24 mouse cellular contexts compared by ENCODE assay signal in the genomic region with DNA sequence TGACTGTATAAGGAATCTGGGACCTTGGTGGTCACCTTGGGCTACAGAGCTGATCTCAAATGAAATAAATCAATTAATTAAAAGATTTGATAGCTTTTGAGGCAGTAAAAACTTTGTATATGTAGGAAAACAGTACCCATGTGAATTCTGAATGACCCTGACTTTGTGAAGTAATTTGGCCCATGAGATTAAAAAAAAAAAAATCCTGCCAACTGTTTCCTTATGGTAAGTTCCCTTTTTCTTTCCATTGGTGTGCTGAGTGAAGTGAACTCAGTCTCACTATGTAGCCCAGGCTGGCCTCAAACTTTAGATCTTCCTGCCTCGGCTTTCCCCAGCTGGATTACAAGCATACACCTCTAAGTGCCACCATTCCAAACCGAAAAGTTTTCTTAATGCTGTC. TPM values are rescaled to one million over a fixed set of nuclear protein-coding genes. Genes with fewer than 3 reads are reported as not detected.
DNase-seq lines count a peak whose midpoint lies in the region; ATAC-seq and TF ChIP-seq lines count a peak whose summit lies in the region.
"Had no signal": no experiment of that assay in that cellular context is flagged by ENCODE, and none has a peak within 500 bp of the region (broad histone marks: within the 10 kb centered on the region; RNA-seq: fewer than 3 reads in every experiment).

No protein-coding gene starts in this region.

- no peak for TF ChIP-seq POLR2A in MEL (IDR thresholded peaks at IDR 0.05; ENCODE audit: control insufficient read depth in 1 of 2, insufficient read depth in 1 of 2, low read depth in 1 of 2, low read length in 2 of 2, poor library complexity in 1 of 2)

- ATAC-seq in liver, embryonic 12.5 days, result no peak
- no peak for ATAC-seq in liver, postnatal 0 days
- no peak for ATAC-seq in intestine, postnatal 0 days
- ATAC-seq: activated CD4-positive, CD25-positive, alpha-beta regulatory T cell, adult 4 months; CD4-positive, CD25-positive, alpha-beta regulatory T cell, adult 4 months; Patski had no signal

- intact Hi-C loops in heart, postnatal 14 days (cut with DNase I), result no loop called here

- H3K4me2 ChIP-seq in liver, embryonic 12.5 days, result no peak overlapping the region
- H3K4me2 ChIP-seq in liver, postnatal 0 days (ENCODE audit: low read depth, low read length), result no peak overlapping the region
- no peak overlapping the region for H3K4me2 ChIP-seq in intestine, postnatal 0 days (replicated peaks; ENCODE audit: low read depth)

- no peak for TF ChIP-seq RAD21 in MEL (IDR thresholded peaks at IDR 0.05; ENCODE audit: low read depth, low read length)

- no peaks in the 10 kb centered on the region for H3K27me3 ChIP-seq in liver, embryonic 12.5 days (replicated peaks)
- no peaks in the 10 kb centered on the region for H3K27me3 ChIP-seq in liver, postnatal 0 days (ENCODE audit: insufficient read depth, low read length)
- H3K27me3 ChIP-seq in MEL (ENCODE audit: control insufficient read depth in 1 of 2, insufficient read depth in 2 of 2, low read length in 2 of 2), result no peaks in the 10 kb centered on the region
- H3K27me3 ChIP-seq in intestine, postnatal 0 days (replicated peaks; ENCODE audit: control insufficient read depth, insufficient read depth, low read length), result no peaks in the 10 kb centered on the region
- H3K27me3 ChIP-seq: CH12.LX, Patski had no signal

- H3K4me1 ChIP-seq in liver, embryonic 12.5 days, result peaks cover 8% of the 10 kb centered on the region; the same call in 1 of the 2 replicates
- H3K4me1 ChIP-seq in liver, postnatal 0 days (ENCODE audit: insufficient read depth), result no peaks in the 10 kb centered on the region
- peaks cover 10 to 19% of the 10 kb centered on the region in 2 experiments for H3K4me1 ChIP-seq in MEL (ENCODE audit: control insufficient read depth in 1 of 2, insufficient read depth in 2 of 2, low read length in 2 of 2)
- H3K4me1 ChIP-seq in intestine, postnatal 0 days (replicated peaks; ENCODE audit: control insufficient read depth, insufficient read depth, low read length), result no peaks in the 10 kb centered on the region

- TF ChIP-seq CTCF in liver, postnatal 0 days (IDR thresholded peaks at IDR 0.05; ENCODE audit: low read depth), result no peak
- TF ChIP-seq CTCF in MEL (IDR thresholded peaks at IDR 0.05 in 2 of 3, conservative IDR thresholded peaks at IDR 0.05 in 1 of 3; ENCODE audit: control insufficient read depth in 1 of 3, insufficient read depth in 1 of 3, low read depth in 2 of 3, low read length in 3 of 3, poor library complexity in 1 of 3, severe bottlenecking in 1 of 3), result no peak
- TF ChIP-seq CTCF in intestine, postnatal 0 days (IDR thresholded peaks at IDR 0.05; ENCODE audit: low read depth), result no peak

- DNase-seq in heart, adult 11 months, result peak; percentile 45
- no peak for DNase-seq in heart, postnatal 14 days
- no peak for DNase-seq in liver, postnatal 0 days
- no peak for DNase-seq in MEL (ENCODE audit: low read depth, low spot score)
- DNase-seq in MEL-GATA-1-ER (ENCODE audit: extremely low read depth, low read depth), result peak; percentile 26
- DNase-seq in thymus, postnatal 4 days, result no peak
- DNase-seq: adrenal gland, adult 2 months; adrenal gland, adult 8-10 months; adrenal gland, postnatal 10 days; adrenal gland, postnatal 14 days; adrenal gland, postnatal 25 days; adrenal gland, postnatal 36 days; B cell, adult 2 months; cerebellum, adult 11 months; cerebellum, adult 11-12 months; cerebellum, adult 18-20 months; cerebellum, adult 2 months had no signal

- no peaks in the 10 kb centered on the region for H3K9me3 ChIP-seq in liver, embryonic 12.5 days (replicated peaks)
- H3K9me3 ChIP-seq in liver, postnatal 0 days (ENCODE audit: low read length), result no peaks in the 10 kb centered on the region
- H3K9me3 ChIP-seq in MEL (replicated peaks; ENCODE audit: insufficient read depth, low read length), result no peaks in the 10 kb centered on the region
- no peaks in the 10 kb centered on the region for H3K9me3 ChIP-seq in intestine, postnatal 0 days (ENCODE audit: control insufficient read depth)
- H3K9me3 ChIP-seq: G1E had no signal

- no peak overlapping the region for H3K4me3 ChIP-seq in liver, embryonic 12.5 days
- no peak overlapping the region for H3K4me3 ChIP-seq in liver, postnatal 0 days (ENCODE audit: low read depth, low read length)
- H3K4me3 ChIP-seq in MEL (ENCODE audit: control insufficient read depth in 1 of 2, insufficient read depth in 1 of 2, low read depth in 2 of 2, low read length in 2 of 2), result no peak overlapping the region
- no peak overlapping the region for H3K4me3 ChIP-seq in intestine, postnatal 0 days (ENCODE audit: low read depth, low read length)

- H3K79me2 ChIP-seq in MEL (ENCODE audit: control insufficient read depth, insufficient read depth, low read length, poor library complexity), result no peaks in the 10 kb centered on the region

- no peak overlapping the region for H3K9ac ChIP-seq in liver, embryonic 12.5 days
- H3K9ac ChIP-seq in liver, postnatal 0 days (replicated peaks), result no peak overlapping the region
- H3K9ac ChIP-seq in MEL (ENCODE audit: control insufficient read depth, low read depth, low read length, poor library complexity, severe bottlenecking), result no peak overlapping the region
- H3K9ac ChIP-seq in intestine, postnatal 0 days (ENCODE audit: low read depth, low read length), result no peak overlapping the region

- peak overlapping the region; percentile 55; the same call in 1 of the 2 replicates for H3K27ac ChIP-seq in liver, embryonic 12.5 days
- no peak overlapping the region for H3K27ac ChIP-seq in liver, postnatal 0 days (ENCODE audit: low read depth)
- peak overlapping the region; percentile 81 for H3K27ac ChIP-seq in MEL (ENCODE audit: control insufficient read depth, low read depth, low read length)
- H3K27ac ChIP-seq in intestine, postnatal 0 days (ENCODE audit: low read depth, low read length), result no peak overlapping the region

- WGBS in liver, embryonic 12.5 days (ENCODE audit: insufficient replicate concordance), result 60% methylated on average over 2 of the region's 2 CpGs
- WGBS in liver, postnatal 0 days (ENCODE audit: insufficient replicate concordance), result 81% methylated on average over 2 of the region's 2 CpGs
- WGBS in intestine, postnatal 0 days, result 96% methylated on average over 2 of the region's 2 CpGs

- H3K36me3 ChIP-seq in liver, embryonic 12.5 days, result peaks cover 54% of the 10 kb centered on the region
- peaks cover 44% of the 10 kb centered on the region for H3K36me3 ChIP-seq in liver, postnatal 0 days (replicated peaks; ENCODE audit: insufficient read depth, low read length)
- peaks cover 0 to 21% of the 10 kb centered on the region in 2 experiments; a peak in 2 of 4 replicates for H3K36me3 ChIP-seq in MEL (ENCODE audit: control insufficient read depth in 1 of 2, insufficient read depth in 2 of 2, low read length in 2 of 2)
- H3K36me3 ChIP-seq in intestine, postnatal 0 days (ENCODE audit: control insufficient read depth, insufficient read depth), result peaks cover 50% of the 10 kb centered on the region

- TF ChIP-seq EP300 in liver, postnatal 0 days (IDR thresholded peaks at IDR 0.05; ENCODE audit: low read depth), result no peak
- no peak for TF ChIP-seq EP300 in MEL (IDR thresholded peaks at IDR 0.05; ENCODE audit: low read depth in 1 of 2, low read length in 2 of 2)

TF ChIP-seq in MEL, 35 proteins besides CTCF, POLR2A, EP300 and RAD21:
- peak; percentile 91 for TF ChIP-seq ZNF384 (IDR thresholded peaks at IDR 0.05; ENCODE audit: low read depth, low read length)
- TF ChIP-seq TCF12 (IDR thresholded peaks at IDR 0.05; ENCODE audit: low read depth, low read length), result no peak

RNA-seq across cellular contexts. Expression of a gene that starts 19.2 kb away (rescaled TPM):
- total RNA-seq in heart, postnatal 14 days (2021), result under 1 TPM in 1 of 2 experiments, not detected in 1; 0.12 TPM
- polyA plus RNA-seq in liver, embryonic 12.5 days (2016; fragmentation: Nextera tagmentation; extraction: Ambion mirVana), result 0.25 and 0.45 TPM in 2 replicates
- 0.28 and 0.31 TPM in 2 replicates for polyA plus RNA-seq in liver, postnatal 0 days (2015; fragmentation: Nextera tagmentation; extraction: Ambion mirVana)
- total RNA-seq in MEL (2012; rRNA removed), result 0.23 and 0.29 TPM in 2 replicates
- under 1 TPM in 1 of 2 experiments, not detected in 1; 0.19 TPM for polyA plus RNA-seq in MEL (2012; ENCODE audit: insufficient read depth in 1 of 2, insufficient read length in 2 of 2, low read depth in 1 of 2, low replicate concordance in 2 of 2, missing spikeins in 1 of 2)
- 0.21 and 0.29 TPM in 2 replicates for polyA plus RNA-seq in intestine, postnatal 0 days (2015; fragmentation: Nextera tagmentation; extraction: Ambion mirVana)
- total RNA-seq: adrenal gland, postnatal 25 days had no signal
- polyA plus RNA-seq: CD4-positive, CD25-positive, alpha-beta regulatory T cell, adult 4 months had no signal

RNA-seq across cellular contexts. Expression of a gene that starts 54.7 kb away (rescaled TPM):
- 1 to 10 TPM; 8.5 to 9.2 TPM for total RNA-seq in heart, postnatal 14 days (2021)
- polyA plus RNA-seq in liver, embryonic 12.5 days (2016; fragmentation: Nextera tagmentation; extraction: Ambion mirVana), result 9.6 and 10.3 TPM in 2 replicates
- polyA plus RNA-seq in liver, postnatal 0 days (2015; fragmentation: Nextera tagmentation; extraction: Ambion mirVana), result 4.9 and 5.8 TPM in 2 replicates
- total RNA-seq in MEL (2012; rRNA removed), result 7.4 and 9.1 TPM in 2 replicates
- 1 to 10 TPM in 1 of 2 experiments, not detected in 1; 8.5 TPM for polyA plus RNA-seq in MEL (2012; ENCODE audit: insufficient read depth in 1 of 2, insufficient read length in 2 of 2, low read depth in 1 of 2, low replicate concordance in 2 of 2, missing spikeins in 1 of 2)
- polyA plus RNA-seq in intestine, postnatal 0 days (2015; fragmentation: Nextera tagmentation; extraction: Ambion mirVana), result 2.6 and 3.2 TPM in 2 replicates

Comparison
In these comparisons a context has a peak if more than half of its experiments do, and no peak if none do; other contexts are left out.
1. DNase-seq: peak in heart, adult 11 months (single experiment) and MEL-GATA-1-ER (single experiment); none in heart, postnatal 14 days (0 of 2), liver, postnatal 0 days (single experiment), MEL (single experiment) and thymus, postnatal 4 days (single experiment).
2. H3K27ac ChIP-seq: peak in liver, embryonic 12.5 days (single experiment) and MEL (single experiment); none in liver, postnatal 0 days (single experiment) and intestine, postnatal 0 days (single experiment).